Mouse (Mus musculus) C2C12 (cell line): ENCODE data around the gene Lrmda.

Experiments used
- CEBPB ChIP-seq: IDR thresholded peaks from one replicate; pipeline ENCODE4 v1.6.1; 2011; ENCODE audit warnings: low read depth, mild to moderate bottlenecking, control low read depth, moderate library complexity
- CTCF ChIP-seq: IDR thresholded peaks from one replicate; pipeline ENCODE4 v1.5.1; 2011; ENCODE audit not compliant: control insufficient read depth, insufficient read depth, insufficient read length
- MYOD1 ChIP-seq: IDR thresholded peaks from one replicate; pipeline ENCODE4 v1.6.1; 2011; ENCODE audit warnings: low read depth; ENCODE audit not compliant: control insufficient read depth, insufficient read length
- MYOG ChIP-seq: IDR thresholded peaks from one replicate; pipeline ENCODE4 v1.6.1; 2011; ENCODE audit not compliant: control insufficient read depth, insufficient read length; ENCODE audit errors: extremely low read depth
- USF1 ChIP-seq: IDR thresholded peaks from one replicate; pipeline ENCODE4 v1.6.1; 2011; ENCODE audit warnings: low read depth, mild to moderate bottlenecking, control low read depth, moderate library complexity

- TF ChIP-seq CTCF (no peak), USF1 (no peak), CEBPB (no peak), MYOD1 (no peak), MYOG (no peak)
These were observed 940.7 kb downstream of the Lrmda start for GRCm38 (mm10) chr14:22960166-22960565.
